Mouse (Mus musculus) hindbrain, embryonic 16.5 days (tissue): ENCODE measurements around the gene Phf13. TPM values are rescaled to one million over a fixed set of nuclear protein-coding genes. Genes with fewer than 3 reads are reported as not detected.
"Not testable (repeated sequence)": the region's sequence is repeated elsewhere in the genome, so short reads cannot be mapped to it uniquely, and the experiment has no call there.

Experiments
- ATAC-seq: fragments of 200-750 bp; cut with Nextera tagmentation; 2 replicates; pipeline ENCODE4 v1.8.0; 2017; ENCODE audit warnings: moderate TSS enrichment, moderate library complexity
- H3K27ac ChIP-seq: fragments of 300-500 bp; sonication (generic); 2 replicates; pipeline ENCODE4 v1.5.1; 2014; ENCODE audit warnings: low read depth, mild to moderate bottlenecking, control low read depth, low read length, moderate library complexity
- H3K27me3 ChIP-seq: fragments of 300-500 bp; sonication (generic); replicated peaks from 2 replicates; pipeline ENCODE4 v1.6.1; 2014; ENCODE audit warnings: low read length; ENCODE audit not compliant: control insufficient read depth, insufficient read depth
- H3K36me3 ChIP-seq: fragments of 300-500 bp; sonication (generic); 2 replicates; pipeline ENCODE4 v1.6.1; 2014; ENCODE audit warnings: mild to moderate bottlenecking, low read length, moderate library complexity, mixed read lengths; ENCODE audit not compliant: control insufficient read depth, insufficient read depth
- H3K4me1 ChIP-seq: fragments of 300-500 bp; sonication (generic); 2 replicates; pipeline ENCODE4 v1.6.1; 2014; ENCODE audit warnings: low read depth, low read length; ENCODE audit not compliant: control insufficient read depth, insufficient read depth
- H3K4me2 ChIP-seq: fragments of 300-500 bp; sonication (generic); 2 replicates; pipeline ENCODE4 v1.6.1; 2014; ENCODE audit warnings: mild to moderate bottlenecking, low read length, control low read depth, moderate library complexity
- H3K4me3 ChIP-seq: fragments of 300-500 bp; sonication (generic); 2 replicates; pipeline ENCODE4 v1.5.1; 2014; ENCODE audit warnings: mild to moderate bottlenecking, low read length, control low read depth, moderate library complexity
- H3K9ac ChIP-seq: fragments of 300-500 bp; sonication (generic); 2 replicates; pipeline ENCODE4 v1.6.1; 2014; ENCODE audit warnings: low read depth, mild to moderate bottlenecking, control low read depth, low read length, moderate library complexity
- H3K9me3 ChIP-seq: fragments of 300-500 bp; sonication (generic); 2 replicates; pipeline ENCODE4 v1.6.1; 2014; ENCODE audit warnings: mild to moderate bottlenecking, low read length, moderate library complexity; ENCODE audit not compliant: control insufficient read depth
- WGBS: fragments of 180-500 bp; shearing (Covaris S2); extraction: QIAGEN DNeasy Blood & Tissue Kit; methylation state at CpG from one replicate; pipeline ENCODE4 v1.1.7; 2014; 5-methylcytosine and 5-hydroxymethylcytosine counted together
- polyA plus RNA-seq: library from polyadenylated mRNA; unstranded; fragments of >200 nt; fragmentation: Nextera tagmentation; extraction: Ambion mirVana; gene quantifications from 2 replicates; pipeline ENCODE4 v1.2.1, GENCODE M21; 2015

The Phf13 gene
- 21.3 and 24.8 TPM in 2 replicates for polyA plus RNA-seq

DNA sequence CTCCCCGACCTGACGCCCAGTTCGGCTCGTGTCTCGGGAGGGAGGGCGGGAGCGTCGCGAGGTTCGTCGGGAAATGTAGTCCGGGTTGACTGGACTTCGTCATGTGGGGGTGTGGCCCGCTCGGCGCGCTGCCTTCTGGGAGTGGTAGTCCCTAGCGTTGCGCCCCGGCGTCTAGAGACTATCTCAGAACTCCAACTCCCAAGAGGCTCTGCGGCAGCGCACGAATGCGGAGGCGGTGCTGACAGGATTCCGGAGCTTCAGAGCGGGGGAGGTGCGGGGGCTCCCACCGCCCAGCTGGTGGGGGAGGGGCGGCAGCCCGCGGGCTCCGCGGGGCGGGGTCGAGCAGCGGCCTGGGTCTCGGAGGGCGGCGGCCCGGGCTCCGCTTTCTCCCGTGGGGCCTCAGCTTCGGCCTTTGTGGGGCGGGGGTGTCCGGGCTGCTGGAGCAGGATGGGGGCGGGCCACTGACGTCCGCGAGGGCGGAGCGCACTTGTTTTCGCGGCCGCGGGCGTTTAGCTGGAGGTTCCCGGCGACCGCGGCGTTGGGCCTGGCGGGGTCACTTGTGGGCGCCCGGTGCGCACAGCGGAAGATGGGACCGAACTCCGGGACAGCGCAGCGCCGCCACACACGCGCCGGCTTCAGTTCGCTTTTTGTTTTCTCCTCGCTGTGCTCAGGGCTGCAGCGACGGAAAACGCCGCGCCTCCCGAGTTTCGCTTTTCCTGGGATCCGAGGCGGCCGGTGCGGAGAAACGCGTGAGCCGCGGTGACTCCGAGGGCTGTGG lies at the start of gene Phf13:
Gene Phf13, minus strand, starts transcription at position 86 of the 778 bp plus-strand sequence.
- peak within 1 kb of the TSS; percentile 88 for H3K4me2 ChIP-seq
- H3K9me3 ChIP-seq = no peaks in the 10 kb centered on the region
- peaks cover 20% of the 10 kb centered on the region for H3K4me1 ChIP-seq
- H3K27ac ChIP-seq = peak within 1 kb of the TSS; percentile 90
- H3K4me3 ChIP-seq = peak within 1 kb of the TSS; percentile 99
- H3K27me3 ChIP-seq = no peaks in the 10 kb centered on the region
- H3K36me3 ChIP-seq = peaks cover 11% of the 10 kb centered on the region
- peak; percentile 98 for ATAC-seq
- peak within 1 kb of the TSS; percentile 95 for H3K9ac ChIP-seq
- WGBS = under 1% methylated on average over 87 of the region's 94 CpGs

DNA sequence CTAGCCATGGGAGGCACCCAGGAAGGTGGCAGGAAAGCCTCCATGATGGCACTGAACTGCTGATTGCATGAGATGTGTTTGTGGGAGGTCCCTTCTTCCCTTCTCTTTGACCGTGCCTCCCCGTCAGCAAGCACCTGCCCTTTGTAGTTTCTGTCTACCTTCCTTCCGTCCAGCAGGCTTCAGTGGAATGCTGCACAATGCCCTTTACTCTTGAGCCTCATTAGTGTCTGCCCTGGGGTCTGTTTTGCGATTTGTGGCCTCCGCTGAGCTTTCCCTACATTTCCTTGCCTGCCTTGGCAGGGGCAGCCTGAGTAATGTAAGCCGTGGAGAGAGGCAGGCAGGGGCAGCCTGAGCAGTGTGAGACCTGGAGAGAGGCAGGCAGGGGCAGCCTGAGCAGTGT lies 48.6 kb upstream of the Phf13 start:
- Histone ChIP-seq H3K36me3 (peaks cover 47% of the 10 kb centered on the region), H3K4me2 (no peak overlapping the region)
- 83% methylated on average over 6 of the region's 6 CpGs for WGBS

DNA sequence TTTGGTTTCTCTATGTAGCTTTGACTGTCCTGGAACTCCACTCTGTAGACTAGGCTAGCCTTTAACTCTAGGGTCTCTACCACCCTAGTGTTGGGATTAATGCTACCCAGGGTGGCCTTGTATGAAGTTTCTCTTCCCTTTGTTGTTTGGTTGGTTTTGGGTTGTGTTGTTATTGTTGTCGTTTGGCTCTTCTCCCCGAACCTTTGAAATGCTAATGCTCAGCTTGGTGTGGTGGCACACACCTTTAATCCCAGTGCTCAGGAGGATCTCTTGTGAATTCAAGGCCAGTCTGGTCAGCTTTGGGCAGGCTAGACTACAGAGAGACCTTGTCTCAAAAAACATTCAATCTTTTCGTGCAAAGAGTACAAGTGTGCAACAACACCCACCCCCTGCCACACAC lies 47.1 kb upstream of the Phf13 start:
- no peak for ATAC-seq
- no peak overlapping the region for H3K27ac ChIP-seq
- no peaks in the 10 kb centered on the region for H3K9me3 ChIP-seq
- no peak overlapping the region for H3K4me3 ChIP-seq
- H3K36me3 ChIP-seq = peaks cover 43% of the 10 kb centered on the region
- H3K27me3 ChIP-seq = no peaks in the 10 kb centered on the region
- WGBS = 87% methylated on average over 3 of the region's 3 CpGs
- H3K4me2 ChIP-seq = no peak overlapping the region
- H3K4me1 ChIP-seq = peaks cover 12% of the 10 kb centered on the region
- no peak overlapping the region for H3K9ac ChIP-seq

More for the DNA sequence above, 48.6 kb upstream of the Phf13 start:
- Histone ChIP-seq H3K9me3 (no peaks in the 10 kb centered on the region), H3K27ac (no peak overlapping the region), H3K9ac (no peak overlapping the region), H3K4me3 (no peak overlapping the region), H3K4me1 (peaks cover 9% of the 10 kb centered on the region), H3K27me3 (no peaks in the 10 kb centered on the region)
- no peak for ATAC-seq

DNA sequence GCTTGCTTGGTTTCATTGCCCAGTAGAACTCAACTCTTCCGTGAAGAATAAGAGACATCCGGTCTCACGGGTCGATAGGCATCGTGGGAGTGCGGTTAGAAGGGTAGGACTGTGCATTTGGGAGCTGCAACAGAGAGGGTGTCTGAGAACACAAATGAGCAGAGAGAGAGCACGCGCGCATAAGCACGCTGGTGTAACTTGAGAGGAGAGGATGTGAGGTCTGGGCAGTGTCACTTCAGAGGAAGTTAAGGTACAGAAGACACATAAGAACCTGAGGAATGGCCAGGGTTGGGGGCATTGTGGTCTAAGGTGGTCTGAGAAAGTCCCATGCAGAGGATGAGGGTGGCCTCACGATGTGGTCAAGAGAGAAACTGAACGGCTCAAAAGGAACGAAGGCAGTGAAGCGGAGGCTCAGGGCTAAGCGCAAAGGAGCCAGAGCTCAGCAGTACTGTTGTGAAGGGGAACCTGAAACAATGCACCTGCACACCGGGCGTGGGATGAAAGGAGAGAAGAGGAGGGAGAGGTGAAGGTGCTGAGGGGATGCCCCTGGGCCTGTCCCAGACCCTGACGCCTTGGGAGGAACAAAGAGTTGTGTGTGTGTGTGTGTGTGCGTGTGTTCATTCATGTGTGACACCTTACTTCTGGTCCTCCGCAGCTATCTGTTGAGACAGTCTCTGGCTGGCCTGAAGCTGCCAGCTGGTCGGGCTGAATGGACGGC lies 46.0 kb upstream of the Phf13 start:
- Histone ChIP-seq H3K4me2 (no peak overlapping the region), H3K4me1 (peaks cover 12% of the 10 kb centered on the region), H3K9ac (no peak overlapping the region), H3K36me3 (peaks cover 34% of the 10 kb centered on the region), H3K27me3 (no peaks in the 10 kb centered on the region), H3K9me3 (no peaks in the 10 kb centered on the region), H3K27ac (no peak overlapping the region), H3K4me3 (no peak overlapping the region)
- no peak for ATAC-seq
- 94% methylated on average over 22 of the region's 22 CpGs for WGBS

DNA sequence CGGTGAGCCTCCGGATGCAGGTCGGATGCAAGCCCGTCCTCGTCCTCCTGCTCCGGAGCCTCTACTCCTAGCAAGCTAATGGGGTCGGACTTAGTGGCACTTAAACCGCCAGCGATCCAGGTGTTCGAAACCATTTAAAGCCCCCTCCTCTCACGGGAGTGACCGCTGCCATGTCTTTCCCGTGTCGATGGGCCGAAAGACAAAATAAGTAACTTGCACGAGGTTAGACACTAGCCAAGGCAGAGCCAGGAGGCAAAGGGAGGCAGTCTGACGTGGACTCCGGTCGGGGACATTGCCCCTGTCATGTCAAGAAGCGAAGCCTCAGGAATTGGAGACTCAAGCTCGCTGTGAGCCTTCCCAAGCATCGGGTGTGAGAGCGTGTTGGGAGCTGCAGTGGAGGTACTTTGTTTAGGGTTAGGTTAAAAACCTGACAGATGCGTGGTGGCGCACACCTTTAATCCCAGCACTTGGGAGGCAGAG lies 43.8 kb upstream of the Phf13 start:
- H3K9me3 ChIP-seq = no peaks in the 10 kb centered on the region
- H3K9ac ChIP-seq = peak overlapping the region; percentile 87
- H3K27me3 ChIP-seq = no peaks in the 10 kb centered on the region
- peaks cover 12% of the 10 kb centered on the region for H3K4me1 ChIP-seq
- WGBS = 6% methylated on average over 25 of the region's 25 CpGs
- ATAC-seq = no peak
- H3K4me3 ChIP-seq = peak overlapping the region; percentile 99
- H3K4me2 ChIP-seq = peak overlapping the region; percentile 99
- peaks cover 20% of the 10 kb centered on the region for H3K36me3 ChIP-seq
- no peak overlapping the region for H3K27ac ChIP-seq

DNA sequence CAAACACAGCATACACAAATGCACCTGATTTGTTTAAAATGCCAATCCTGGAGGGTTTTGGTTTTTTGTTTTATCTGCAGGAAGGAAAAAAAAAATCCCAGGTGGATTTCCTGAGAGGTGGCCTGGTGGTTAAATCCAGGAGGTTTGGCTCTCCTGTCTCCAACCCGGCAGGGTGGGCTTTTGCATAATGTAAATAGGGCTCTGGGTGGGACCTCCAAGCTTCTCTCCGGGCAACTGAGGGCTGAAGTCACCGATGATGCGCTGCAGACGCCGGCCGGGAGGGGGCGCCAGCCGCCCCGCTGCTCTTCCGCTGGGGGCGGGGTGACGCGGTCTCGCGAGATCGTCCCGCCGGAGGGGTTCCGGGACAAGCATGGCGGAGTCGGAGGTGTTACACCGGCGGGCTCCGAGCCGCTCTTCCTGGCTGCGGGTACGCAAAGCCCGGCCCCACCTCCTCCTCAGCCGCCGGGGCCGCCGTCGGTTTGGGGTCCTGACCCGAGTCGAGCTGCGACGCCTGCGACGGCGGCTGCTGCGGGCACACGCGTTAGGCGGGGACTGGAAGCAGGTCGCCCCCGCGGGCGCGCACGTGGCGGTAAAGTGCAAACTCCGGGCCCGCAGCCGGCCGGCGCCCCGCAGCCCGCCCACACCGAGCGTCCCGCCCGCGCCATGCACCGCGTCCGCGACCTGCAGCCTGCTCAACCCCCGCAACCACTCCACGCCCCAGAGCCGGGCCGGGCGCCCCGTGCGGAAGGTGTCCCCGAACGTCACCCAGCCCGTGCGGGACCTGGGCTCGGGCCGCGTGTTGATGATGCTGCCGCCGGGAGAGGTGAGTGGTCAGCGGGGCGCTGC lies 43.1 kb upstream of the Phf13 start, which contains the start of gene Nol9:
Gene Nol9, plus strand, starts transcription at position 337 of the 846 bp plus-strand sequence.
- Histone ChIP-seq H3K9me3 (no peaks in the 10 kb centered on the region), H3K4me3 (peak within 1 kb of the TSS; percentile 99), H3K36me3 (peaks cover 20% of the 10 kb centered on the region), H3K4me1 (peaks cover 12% of the 10 kb centered on the region), H3K27me3 (no peaks in the 10 kb centered on the region), H3K4me2 (peak within 1 kb of the TSS; percentile 99), H3K9ac (peak within 1 kb of the TSS; percentile 87), H3K27ac (peak within 1 kb of the TSS; percentile 51; the same call in 1 of the 2 replicates)
- ATAC-seq = peak; percentile 91
- under 1% methylated on average over 69 of the region's 86 CpGs for WGBS

DNA sequence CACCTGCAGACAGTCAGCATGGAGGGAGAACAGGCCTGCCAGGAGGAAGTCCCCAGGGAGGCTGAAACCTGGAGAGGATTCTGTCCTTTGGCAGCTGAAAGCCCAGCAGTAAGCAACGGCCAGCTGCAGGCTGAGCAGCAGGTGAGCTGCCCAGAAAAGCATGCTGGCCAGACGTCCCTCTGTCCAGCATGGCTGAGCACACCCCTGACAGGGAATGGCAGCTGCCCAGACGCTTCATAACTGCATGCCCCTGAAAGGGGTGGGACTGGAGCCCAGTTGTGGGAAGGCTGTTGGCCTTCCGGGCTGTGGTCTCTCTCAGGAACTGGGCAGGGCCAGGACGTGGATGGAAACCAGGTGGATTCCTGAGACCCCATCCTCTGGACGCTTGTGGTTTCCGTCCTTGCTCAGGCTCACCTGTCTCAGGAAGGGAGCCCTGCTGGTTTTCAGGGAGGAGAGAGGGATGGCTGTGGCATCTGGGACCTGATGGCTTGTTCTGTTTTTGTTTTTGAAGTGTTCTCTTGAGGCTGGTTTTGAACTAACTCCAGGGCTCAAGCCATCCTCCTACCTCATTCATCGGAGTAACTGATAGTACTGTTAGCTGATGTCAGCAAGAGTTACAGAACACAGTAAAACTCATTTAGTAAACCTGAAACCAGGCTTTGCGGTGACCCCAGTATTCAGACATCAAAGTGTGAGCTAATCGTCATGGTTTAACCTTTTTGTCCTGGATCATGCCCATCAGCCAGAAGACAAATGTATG lies 42.3 kb upstream of the Phf13 start, which contains the start of gene Tas1r1:
Gene Tas1r1, minus strand, starts transcription at position 344 of the 760 bp plus-strand sequence.
- Histone ChIP-seq H3K4me3 (peak within 1 kb of the TSS; percentile 99), H3K27me3 (no peaks in the 10 kb centered on the region), H3K9me3 (no peaks in the 10 kb centered on the region), H3K4me2 (peak within 1 kb of the TSS; percentile 99), H3K27ac (peak within 1 kb of the TSS; percentile 51; the same call in 1 of the 2 replicates), H3K9ac (peak within 1 kb of the TSS; percentile 87), H3K4me1 (peaks cover 12% of the 10 kb centered on the region), H3K36me3 (peaks cover 16% of the 10 kb centered on the region)
- 44% methylated on average over 10 of the region's 10 CpGs for WGBS
- ATAC-seq = no peak

DNA sequence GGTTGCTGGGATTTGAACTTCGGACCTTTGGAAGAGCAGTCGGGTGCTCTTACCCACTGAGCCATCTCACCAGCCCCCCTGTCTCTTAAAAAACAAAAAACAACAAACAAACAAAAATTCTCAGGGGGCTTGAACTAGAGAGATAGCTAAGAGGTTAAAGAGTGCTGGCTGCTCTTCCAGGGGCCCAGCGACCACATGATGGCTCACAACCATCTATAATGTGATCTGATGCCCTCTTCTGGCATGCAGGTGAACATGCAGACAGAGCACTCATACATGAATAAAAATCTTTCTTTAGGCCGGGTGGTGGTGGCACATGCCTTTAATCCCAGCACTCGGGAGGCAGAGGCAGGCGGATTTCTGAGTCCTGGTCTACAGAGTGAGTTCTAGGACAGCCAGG lies 40.4 kb upstream of the Phf13 start:
- 91% methylated on average over 6 of the region's 6 CpGs for WGBS
- H3K27me3 ChIP-seq, H3K4me3 ChIP-seq, H3K9ac ChIP-seq, H3K36me3 ChIP-seq, H3K27ac ChIP-seq, H3K4me2 ChIP-seq, H3K9me3 ChIP-seq, ATAC-seq: not testable (repeated sequence)
- peaks cover 12% of the 10 kb centered on the region for H3K4me1 ChIP-seq
